Mouse (Mus musculus) forebrain, embryonic 16.5 days (tissue): ENCODE measurements around the gene Noct. TPM values are rescaled to one million over a fixed set of nuclear protein-coding genes. Genes with fewer than 3 reads are reported as not detected.

ENCODE experiments used
- ATAC-seq: fragments of 200-750 bp; cut with Nextera tagmentation; 2 replicates; pipeline ENCODE4 v1.8.0; 2017; ENCODE audit warnings: mild to moderate bottlenecking, moderate library complexity
- H3K27ac ChIP-seq: fragments of 300-500 bp; sonication (generic); 2 replicates; pipeline ENCODE4 v1.5.1; 2014; ENCODE audit warnings: low read length, control low read depth
- H3K27me3 ChIP-seq: fragments of 300-500 bp; sonication (generic); replicated peaks from 2 replicates; pipeline ENCODE4 v1.6.1; 2014; ENCODE audit warnings: low read length; ENCODE audit not compliant: control insufficient read depth, insufficient read depth
- H3K36me3 ChIP-seq: fragments of 300-500 bp; sonication (generic); 2 replicates; pipeline ENCODE4 v1.6.1; 2014; ENCODE audit not compliant: control insufficient read depth, insufficient read depth
- H3K4me1 ChIP-seq: fragments of 300-500 bp; sonication (generic); replicated peaks from 2 replicates; pipeline ENCODE4 v1.6.1; 2014; ENCODE audit warnings: low read length; ENCODE audit not compliant: control insufficient read depth, insufficient read depth
- H3K4me2 ChIP-seq: fragments of 300-500 bp; sonication (generic); 2 replicates; pipeline ENCODE4 v1.6.1; 2014; ENCODE audit warnings: mild to moderate bottlenecking, low read length, control low read depth
- H3K4me3 ChIP-seq: fragments of 300-500 bp; sonication (generic); replicated peaks from 2 replicates; pipeline ENCODE4 v1.5.1; 2014; ENCODE audit warnings: mild to moderate bottlenecking, low read length, control low read depth
- H3K9ac ChIP-seq: fragments of 300-500 bp; sonication (generic); replicated peaks from 2 replicates; pipeline ENCODE4 v1.6.1; 2014; ENCODE audit warnings: low read depth, low read length, control low read depth
- H3K9me3 ChIP-seq: fragments of 300-500 bp; sonication (generic); 2 replicates; pipeline ENCODE4 v1.6.1; 2016; ENCODE audit warnings: low read length; ENCODE audit not compliant: control insufficient read depth
- WGBS: fragments of 180-500 bp; shearing (Covaris S2); extraction: QIAGEN DNeasy Blood & Tissue Kit; methylation state at CpG from one replicate; pipeline ENCODE4 v1.1.7; 2014; 5-methylcytosine and 5-hydroxymethylcytosine counted together
- polyA plus RNA-seq: library from polyadenylated mRNA; unstranded; fragments of >200 nt; fragmentation: Nextera tagmentation; extraction: Ambion mirVana; gene quantifications from 2 replicates; pipeline ENCODE4 v1.2.1, GENCODE M21; 2015

Gene Noct
- polyA plus RNA-seq, 1 experiment from 2014 or later = 21.3 TPM

- H3K4me3 ChIP-seq = no peak overlapping the region
- WGBS = 91% methylated on average over 8 of the region's 8 CpGs
- no peaks in the 10 kb centered on the region for H3K27me3 ChIP-seq
These were observed 21.7 kb upstream of the Noct start for GRCm38 (mm10) chr3:51202491-51202987.

DNA sequence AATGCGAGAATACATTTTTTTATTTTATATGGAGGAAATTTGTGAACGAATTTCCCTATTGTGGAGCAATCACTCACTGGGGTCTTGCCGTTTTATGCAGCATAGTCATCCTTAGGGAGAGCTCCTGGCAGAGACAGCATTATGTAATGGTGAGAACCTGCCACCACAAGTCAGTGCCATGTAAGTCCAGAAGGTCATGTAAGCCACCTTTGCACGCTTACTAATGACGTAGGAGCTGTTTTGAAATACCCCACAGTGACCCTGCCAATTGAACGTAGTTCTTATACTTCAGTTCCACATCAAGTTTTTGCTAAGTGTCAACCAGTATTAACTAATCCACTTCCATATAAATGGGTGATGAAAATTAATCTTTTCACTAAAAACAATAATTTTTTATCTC, 20.3 kb upstream of the Noct start:
- WGBS = 88% methylated on average over 6 of the region's 6 CpGs
- H3K4me2 ChIP-seq = no peak overlapping the region
- H3K27ac ChIP-seq = no peak overlapping the region
- H3K9ac ChIP-seq = no peak overlapping the region
- no peaks in the 10 kb centered on the region for H3K36me3 ChIP-seq
- H3K27me3 ChIP-seq = no peaks in the 10 kb centered on the region
- no peaks in the 10 kb centered on the region; the same call in 1 of the 2 replicates for H3K9me3 ChIP-seq
- H3K4me1 ChIP-seq = no peaks in the 10 kb centered on the region
- ATAC-seq = no peak
- no peak overlapping the region for H3K4me3 ChIP-seq

More at GRCm38 (mm10) chr3:51202491-51202987, 21.7 kb upstream of the Noct start:
- H3K9ac ChIP-seq = no peak overlapping the region
- no peaks in the 10 kb centered on the region for H3K36me3 ChIP-seq
- no peak overlapping the region for H3K4me2 ChIP-seq
- H3K4me1 ChIP-seq = no peaks in the 10 kb centered on the region
- H3K9me3 ChIP-seq = no peaks in the 10 kb centered on the region; the same call in 1 of the 2 replicates
- no peak for ATAC-seq
- no peak overlapping the region for H3K27ac ChIP-seq

DNA sequence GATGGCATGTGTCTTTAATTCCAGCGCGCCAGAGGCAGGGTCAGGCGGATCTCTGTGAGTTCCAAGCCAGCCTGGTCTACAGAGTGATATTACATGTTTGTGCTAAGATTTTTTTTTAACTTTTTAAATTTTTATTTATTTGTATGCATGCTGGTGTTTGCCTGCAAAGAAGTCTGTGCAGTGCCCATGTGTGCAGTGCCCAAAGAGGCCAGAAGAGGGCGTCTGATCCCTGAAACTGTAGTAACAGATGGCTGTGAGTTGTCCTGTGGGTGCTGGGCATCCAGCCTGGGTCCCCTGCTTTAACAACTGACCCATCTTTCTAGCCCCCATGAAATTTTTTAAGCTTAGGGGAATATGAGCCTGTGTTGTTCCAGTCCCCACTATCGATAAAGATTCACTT, 19.8 kb upstream of the Noct start:
- no peak overlapping the region for H3K9ac ChIP-seq
- no peak overlapping the region for H3K4me2 ChIP-seq
- H3K27me3 ChIP-seq = no peaks in the 10 kb centered on the region
- no peaks in the 10 kb centered on the region for H3K4me1 ChIP-seq
- no peaks in the 10 kb centered on the region for H3K36me3 ChIP-seq
- 88% methylated on average over 5 of the region's 5 CpGs for WGBS
- H3K4me3 ChIP-seq = no peak overlapping the region
- no peak overlapping the region for H3K27ac ChIP-seq
- no peak for ATAC-seq
- H3K9me3 ChIP-seq = no peaks in the 10 kb centered on the region; the same call in 1 of the 2 replicates

GRCm38 (mm10) chr3:51204897-51205296, 19.4 kb upstream of the Noct start:
- no peaks in the 10 kb centered on the region for H3K27me3 ChIP-seq
- H3K9me3 ChIP-seq = no peaks in the 10 kb centered on the region; the same call in 1 of the 2 replicates
- no peak overlapping the region for H3K27ac ChIP-seq
- no peak overlapping the region for H3K4me3 ChIP-seq
- no peaks in the 10 kb centered on the region for H3K36me3 ChIP-seq
- H3K4me1 ChIP-seq = no peaks in the 10 kb centered on the region
- 93% methylated on average over 14 of the region's 14 CpGs for WGBS
- ATAC-seq = no peak
- H3K9ac ChIP-seq = no peak overlapping the region
- H3K4me2 ChIP-seq = no peak overlapping the region

GRCm38 (mm10) chr3:51206521-51206920, 17.7 kb upstream of the Noct start:
- no peak overlapping the region for H3K4me2 ChIP-seq
- H3K4me1 ChIP-seq = no peaks in the 10 kb centered on the region
- H3K27ac ChIP-seq = no peak overlapping the region
- 91% methylated on average over 7 of the region's 7 CpGs for WGBS
- no peaks in the 10 kb centered on the region; the same call in 1 of the 2 replicates for H3K9me3 ChIP-seq
- no peak overlapping the region for H3K9ac ChIP-seq
- no peaks in the 10 kb centered on the region for H3K36me3 ChIP-seq
- no peak for ATAC-seq
- no peak overlapping the region for H3K4me3 ChIP-seq
- H3K27me3 ChIP-seq = no peaks in the 10 kb centered on the region

GRCm38 (mm10) chr3:51208633-51209032, 15.6 kb upstream of the Noct start:
- Histone ChIP-seq H3K4me2 (no peak overlapping the region), H3K36me3 (no peaks in the 10 kb centered on the region), H3K9me3 (no peaks in the 10 kb centered on the region; the same call in 1 of the 2 replicates), H3K27me3 (no peaks in the 10 kb centered on the region), H3K27ac (no peak overlapping the region), H3K4me1 (no peaks in the 10 kb centered on the region), H3K9ac (no peak overlapping the region), H3K4me3 (no peak overlapping the region)
- ATAC-seq = no peak
- WGBS = 49% methylated on average over 5 of the region's 5 CpGs

DNA sequence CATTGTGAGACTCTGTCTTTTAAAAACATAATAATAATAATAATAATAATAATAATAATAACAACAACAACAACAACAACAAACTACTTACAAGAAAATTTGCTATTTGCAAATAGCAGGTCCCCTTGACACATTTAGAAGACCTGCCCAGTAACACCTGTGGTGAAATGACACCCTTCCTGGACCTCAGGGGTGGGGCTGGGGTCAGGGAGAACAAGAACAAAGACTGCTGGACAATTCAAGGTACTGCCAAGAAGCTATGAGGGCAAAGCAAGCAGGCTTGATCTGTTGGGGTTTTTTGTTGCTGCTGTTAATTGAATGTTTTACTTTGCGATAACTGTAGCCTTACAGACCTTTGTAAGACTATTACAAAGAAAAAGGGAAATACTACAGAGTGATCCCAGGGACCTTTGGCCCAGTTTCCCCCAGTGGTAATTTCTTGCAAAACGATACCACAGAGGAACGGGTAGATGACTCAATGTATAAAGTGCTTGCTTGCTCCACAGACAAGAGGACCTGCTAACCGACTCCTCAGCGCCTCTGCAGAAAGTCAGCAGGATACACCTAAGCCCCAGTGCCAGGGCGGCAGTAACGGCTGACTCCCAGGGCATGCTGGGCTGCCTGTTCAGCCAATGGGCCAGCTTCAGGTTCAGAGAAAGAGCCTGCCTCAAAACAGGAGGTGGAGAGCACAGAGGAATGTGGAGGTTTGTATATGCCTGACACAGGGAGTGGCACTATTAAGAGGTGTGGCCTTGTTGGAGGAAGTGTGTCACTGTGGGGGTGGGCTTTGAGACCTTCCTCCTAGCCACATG, 14.5 kb upstream of the Noct start:
- 87% methylated on average over 7 of the region's 7 CpGs for whole genome bisulfite sequencing
- no peak overlapping the region for H3K9ac ChIP-seq
- ATAC-seq = no peak
- H3K4me1 ChIP-seq = no peaks in the 10 kb centered on the region
- H3K27ac ChIP-seq = no peak overlapping the region
- H3K4me3 ChIP-seq = no peak overlapping the region
- H3K4me2 ChIP-seq = no peak overlapping the region
- H3K9me3 ChIP-seq = no peaks in the 10 kb centered on the region
- H3K27me3 ChIP-seq = no peaks in the 10 kb centered on the region
- H3K36me3 ChIP-seq = no peaks in the 10 kb centered on the region

DNA sequence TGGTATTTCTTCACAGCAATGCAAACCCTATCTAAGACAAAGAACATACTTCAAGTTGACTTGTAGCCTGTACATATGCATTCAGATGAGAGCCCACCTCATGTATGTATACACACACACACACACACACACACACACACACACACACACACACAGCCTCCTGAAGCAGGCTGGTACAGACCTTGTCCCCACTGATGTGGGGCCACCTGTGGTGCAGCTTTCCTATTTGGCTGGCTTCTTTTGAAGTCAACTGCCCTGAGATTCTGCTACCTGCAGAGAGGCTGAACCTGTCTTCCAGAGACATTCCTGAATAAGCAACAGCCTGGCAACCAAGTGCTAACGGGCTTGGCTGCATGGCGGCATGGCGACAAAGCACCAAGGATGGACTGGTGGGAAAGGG, 13.8 kb upstream of the Noct start:
- H3K9me3 ChIP-seq = no peaks in the 10 kb centered on the region
- H3K4me2 ChIP-seq = no peak overlapping the region
- H3K27ac ChIP-seq = no peak overlapping the region
- no peaks in the 10 kb centered on the region for H3K27me3 ChIP-seq
- 81% methylated on average over 3 of the region's 3 CpGs for WGBS
- no peaks in the 10 kb centered on the region for H3K4me1 ChIP-seq
- no peak for ATAC-seq
- H3K9ac ChIP-seq = no peak overlapping the region
- no peak overlapping the region for H3K4me3 ChIP-seq
- H3K36me3 ChIP-seq = no peaks in the 10 kb centered on the region

GRCm38 (mm10) chr3:51213111-51213510, 11.1 kb upstream of the Noct start:
- Histone ChIP-seq H3K4me1 (no peaks in the 10 kb centered on the region), H3K27ac (no peak overlapping the region), H3K4me3 (no peak overlapping the region), H3K9me3 (no peaks in the 10 kb centered on the region), H3K27me3 (no peaks in the 10 kb centered on the region), H3K36me3 (no peaks in the 10 kb centered on the region), H3K9ac (no peak overlapping the region), H3K4me2 (no peak overlapping the region)
- WGBS = 95% methylated on average over 3 of the region's 3 CpGs
- ATAC-seq = no peak
